Mouse (Mus musculus): ENCODE measurements around the gene Dnajb1. TPM values are rescaled to one million over a fixed set of nuclear protein-coding genes. Genes with fewer than 3 reads are reported as not detected.

The Dnajb1 gene
- polyA plus RNA-seq, 1 experiment: 28.2 TPM

DNA sequence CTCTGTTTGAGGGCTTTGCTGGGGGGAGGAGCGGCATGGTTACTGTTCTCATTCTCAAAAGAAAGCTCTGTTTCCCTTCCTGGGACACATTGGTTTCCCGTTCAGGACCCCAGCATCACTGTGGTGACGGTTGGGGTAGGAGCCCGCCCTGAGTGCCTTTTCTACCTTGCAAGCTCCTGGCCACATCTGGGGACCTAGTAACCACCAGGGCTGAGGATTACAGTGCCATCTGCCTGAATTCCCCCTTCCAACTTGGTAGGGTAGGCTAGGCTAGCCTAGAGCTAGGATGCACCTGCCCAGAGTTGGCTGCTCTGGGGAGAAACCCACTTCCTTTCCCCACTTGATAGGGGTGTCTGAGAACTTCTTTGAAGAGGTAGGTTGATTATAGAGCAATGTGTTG lies 3.9 kb downstream of the Dnajb1 start:
- H3K27ac ChIP-seq (ENCODE audit: insufficient read depth, low read length): no peak overlapping the region
- H3K4me3 ChIP-seq (ENCODE audit: low read depth, low read length): no peak overlapping the region
- H3K27me3 ChIP-seq (ENCODE audit: control insufficient read depth, insufficient read depth, low read length, poor library complexity, severe bottlenecking): no peaks in the 10 kb centered on the region
- H3K4me1 ChIP-seq (ENCODE audit: control insufficient read depth, insufficient read depth, low read length): peaks cover 3% of the 10 kb centered on the region
- TF ChIP-seq POLR2A (IDR thresholded peaks at IDR 0.05; ENCODE audit: insufficient read depth, low read length) (no peak), EP300 (IDR thresholded peaks at IDR 0.05; ENCODE audit: insufficient read depth, low read depth, low read length) (no peak), CTCF (IDR thresholded peaks at IDR 0.05; ENCODE audit: low read depth, low read length) (no peak)
- H3K9me3 ChIP-seq (replicated peaks; ENCODE audit: control insufficient read depth, insufficient read depth, low read length, poor library complexity, severe bottlenecking): no peaks in the 10 kb centered on the region
- H3K9ac ChIP-seq (ENCODE audit: low read depth, poor library complexity, severe bottlenecking): no peak overlapping the region
- peaks cover 29% of the 10 kb centered on the region for H3K36me3 ChIP-seq (ENCODE audit: control insufficient read depth, insufficient read depth, low read length, poor library complexity, severe bottlenecking)

GRCm38 (mm10) chr8:83613695-83614094 lies 5.7 kb downstream of the Dnajb1 start:
- H3K27me3 ChIP-seq (ENCODE audit: control insufficient read depth, insufficient read depth, low read length, poor library complexity, severe bottlenecking): no peaks in the 10 kb centered on the region
- no peak overlapping the region for H3K9ac ChIP-seq (ENCODE audit: low read depth, poor library complexity, severe bottlenecking)
- H3K36me3 ChIP-seq (ENCODE audit: control insufficient read depth, insufficient read depth, low read length, poor library complexity, severe bottlenecking): peaks cover 29% of the 10 kb centered on the region
- H3K4me1 ChIP-seq (ENCODE audit: control insufficient read depth, insufficient read depth, low read length): peaks cover 3% of the 10 kb centered on the region
- no peak overlapping the region for H3K27ac ChIP-seq (ENCODE audit: insufficient read depth, low read length)
- no peak overlapping the region for H3K4me3 ChIP-seq (ENCODE audit: low read depth, low read length)
- H3K9me3 ChIP-seq (replicated peaks; ENCODE audit: control insufficient read depth, insufficient read depth, low read length, poor library complexity, severe bottlenecking): no peaks in the 10 kb centered on the region; the same call in 1 of the 2 replicates
- no peak for TF ChIP-seq EP300 (IDR thresholded peaks at IDR 0.05; ENCODE audit: insufficient read depth, low read depth, low read length)
- TF ChIP-seq POLR2A (IDR thresholded peaks at IDR 0.05; ENCODE audit: insufficient read depth, low read length): no peak
- no peak for TF ChIP-seq CTCF (IDR thresholded peaks at IDR 0.05; ENCODE audit: low read depth, low read length)

DNA sequence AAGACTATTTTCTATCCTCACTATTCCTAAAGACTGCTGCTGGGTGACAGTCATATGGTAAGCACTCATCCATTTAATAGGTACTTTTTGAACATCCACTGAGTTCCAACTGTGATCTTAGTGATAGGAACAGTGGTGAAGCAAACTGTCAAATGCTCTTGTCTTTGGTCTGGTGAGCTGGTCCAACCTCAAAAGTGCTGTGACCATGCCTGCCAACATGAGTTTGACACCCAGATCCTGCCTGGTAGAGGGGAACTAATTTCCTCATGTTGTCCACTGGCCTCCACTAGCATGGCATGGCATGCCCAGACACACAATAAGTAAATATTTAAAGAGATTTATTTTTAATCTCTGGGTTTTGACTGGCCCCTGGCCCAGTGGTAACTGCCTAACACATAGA lies 8.6 kb downstream of the Dnajb1 start:
- Histone ChIP-seq H3K9me3 (replicated peaks; ENCODE audit: control insufficient read depth, insufficient read depth, low read length, poor library complexity, severe bottlenecking) (no peaks in the 10 kb centered on the region; the same call in 1 of the 2 replicates), H3K9ac (ENCODE audit: low read depth, poor library complexity, severe bottlenecking) (no peak overlapping the region), H3K27me3 (ENCODE audit: control insufficient read depth, insufficient read depth, low read length, poor library complexity, severe bottlenecking) (no peaks in the 10 kb centered on the region), H3K4me3 (ENCODE audit: low read depth, low read length) (no peak overlapping the region), H3K36me3 (ENCODE audit: control insufficient read depth, insufficient read depth, low read length, poor library complexity, severe bottlenecking) (peaks cover 12% of the 10 kb centered on the region), H3K27ac (ENCODE audit: insufficient read depth, low read length) (no peak overlapping the region), H3K4me1 (ENCODE audit: control insufficient read depth, insufficient read depth, low read length) (no peaks in the 10 kb centered on the region)
- TF ChIP-seq CTCF (IDR thresholded peaks at IDR 0.05; ENCODE audit: low read depth, low read length) (no peak), POLR2A (IDR thresholded peaks at IDR 0.05; ENCODE audit: insufficient read depth, low read length) (no peak), EP300 (IDR thresholded peaks at IDR 0.05; ENCODE audit: insufficient read depth, low read depth, low read length) (no peak)

GRCm38 (mm10) chr8:83617111-83617510 lies 9.1 kb downstream of the Dnajb1 start:
- Histone ChIP-seq H3K27me3 (ENCODE audit: control insufficient read depth, insufficient read depth, low read length, poor library complexity, severe bottlenecking) (no peaks in the 10 kb centered on the region), H3K9ac (ENCODE audit: low read depth, poor library complexity, severe bottlenecking) (no peak overlapping the region), H3K9me3 (replicated peaks; ENCODE audit: control insufficient read depth, insufficient read depth, low read length, poor library complexity, severe bottlenecking) (no peaks in the 10 kb centered on the region; the same call in 1 of the 2 replicates), H3K4me1 (ENCODE audit: control insufficient read depth, insufficient read depth, low read length) (no peaks in the 10 kb centered on the region), H3K27ac (ENCODE audit: insufficient read depth, low read length) (no peak overlapping the region), H3K36me3 (ENCODE audit: control insufficient read depth, insufficient read depth, low read length, poor library complexity, severe bottlenecking) (peaks cover 7% of the 10 kb centered on the region), H3K4me3 (ENCODE audit: low read depth, low read length) (no peak overlapping the region)
- no peak for TF ChIP-seq EP300 (IDR thresholded peaks at IDR 0.05; ENCODE audit: insufficient read depth, low read depth, low read length)
- no peak for TF ChIP-seq POLR2A (IDR thresholded peaks at IDR 0.05; ENCODE audit: insufficient read depth, low read length)
- no peak for TF ChIP-seq CTCF (IDR thresholded peaks at IDR 0.05; ENCODE audit: low read depth, low read length)

DNA sequence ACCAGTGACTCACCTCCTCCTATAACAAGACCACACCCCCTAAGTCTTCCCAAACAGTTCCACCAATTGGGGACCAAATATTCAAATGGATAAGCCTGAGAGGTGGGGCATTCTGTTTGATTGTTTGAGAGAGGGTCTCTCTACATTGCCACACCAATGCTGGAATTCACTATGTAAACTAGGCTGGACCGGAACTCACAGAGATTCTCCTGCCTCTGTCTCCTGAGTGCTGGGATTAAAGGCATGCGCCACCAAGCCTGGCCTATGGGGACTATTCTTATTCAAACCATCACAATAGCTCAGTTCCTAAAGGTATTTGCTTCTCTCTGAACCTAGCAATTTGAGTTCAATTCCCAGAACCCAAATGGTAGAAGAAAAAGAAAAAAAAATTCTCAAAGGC lies 10.6 kb downstream of the Dnajb1 start:
- Histone ChIP-seq H3K4me3 (ENCODE audit: low read depth, low read length) (no peak overlapping the region), H3K9me3 (replicated peaks; ENCODE audit: control insufficient read depth, insufficient read depth, low read length, poor library complexity, severe bottlenecking) (no peaks in the 10 kb centered on the region; the same call in 1 of the 2 replicates), H3K9ac (ENCODE audit: low read depth, poor library complexity, severe bottlenecking) (no peak overlapping the region), H3K27ac (ENCODE audit: insufficient read depth, low read length) (no peak overlapping the region), H3K27me3 (ENCODE audit: control insufficient read depth, insufficient read depth, low read length, poor library complexity, severe bottlenecking) (no peaks in the 10 kb centered on the region), H3K36me3 (ENCODE audit: control insufficient read depth, insufficient read depth, low read length, poor library complexity, severe bottlenecking) (no peaks in the 10 kb centered on the region), H3K4me1 (ENCODE audit: control insufficient read depth, insufficient read depth, low read length) (no peaks in the 10 kb centered on the region)
- no peak for TF ChIP-seq EP300 (IDR thresholded peaks at IDR 0.05; ENCODE audit: insufficient read depth, low read depth, low read length)
- no peak for TF ChIP-seq CTCF (IDR thresholded peaks at IDR 0.05; ENCODE audit: low read depth, low read length)
- TF ChIP-seq POLR2A (IDR thresholded peaks at IDR 0.05; ENCODE audit: insufficient read depth, low read length): no peak

DNA sequence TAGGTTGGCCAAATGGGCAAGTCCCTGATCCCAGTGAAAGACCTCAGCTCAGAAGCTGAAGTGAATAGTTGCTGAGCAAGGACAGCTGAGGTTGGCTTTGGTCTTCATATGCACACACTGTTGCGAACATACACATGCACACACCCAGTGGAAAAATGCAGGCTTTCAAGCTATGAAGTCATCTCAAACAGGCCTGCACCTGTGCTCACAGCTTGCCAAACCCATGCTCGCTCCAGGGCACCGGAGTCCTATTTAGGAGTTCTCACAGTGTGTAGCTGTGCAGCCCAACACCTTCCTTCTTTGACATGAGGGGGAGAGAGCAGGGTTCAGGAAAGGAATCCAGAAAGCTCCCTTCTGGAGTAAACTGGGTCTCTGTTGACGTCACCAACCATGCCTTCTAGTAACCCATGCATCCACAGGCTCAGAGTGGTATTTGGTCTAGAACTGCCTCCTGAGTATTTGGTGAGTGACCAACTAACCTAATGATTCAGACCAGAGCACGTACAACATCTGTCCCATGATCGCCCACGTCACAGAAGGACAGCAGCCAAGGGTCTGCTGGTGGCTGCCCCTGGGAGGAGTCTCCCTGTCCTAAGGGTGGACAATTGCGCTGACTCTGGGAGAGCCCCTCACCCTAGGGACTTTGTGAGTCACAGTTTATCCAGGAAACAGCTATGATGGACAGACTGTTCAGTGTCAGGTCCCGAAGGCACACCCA lies 11.7 kb downstream of the Dnajb1 start:
- no peaks in the 10 kb centered on the region; the same call in 1 of the 2 replicates for H3K9me3 ChIP-seq (replicated peaks; ENCODE audit: control insufficient read depth, insufficient read depth, low read length, poor library complexity, severe bottlenecking)
- H3K9ac ChIP-seq (ENCODE audit: low read depth, poor library complexity, severe bottlenecking): no peak overlapping the region
- no peaks in the 10 kb centered on the region for H3K27me3 ChIP-seq (ENCODE audit: control insufficient read depth, insufficient read depth, low read length, poor library complexity, severe bottlenecking)
- H3K36me3 ChIP-seq (ENCODE audit: control insufficient read depth, insufficient read depth, low read length, poor library complexity, severe bottlenecking): no peaks in the 10 kb centered on the region
- no peak for TF ChIP-seq POLR2A (IDR thresholded peaks at IDR 0.05; ENCODE audit: insufficient read depth, low read length)
- no peak for TF ChIP-seq CTCF (IDR thresholded peaks at IDR 0.05; ENCODE audit: low read depth, low read length)
- TF ChIP-seq EP300 (IDR thresholded peaks at IDR 0.05; ENCODE audit: insufficient read depth, low read depth, low read length): no peak
- no peak overlapping the region for H3K27ac ChIP-seq (ENCODE audit: insufficient read depth, low read length)
- H3K4me3 ChIP-seq (ENCODE audit: low read depth, low read length): no peak overlapping the region
- H3K4me1 ChIP-seq (ENCODE audit: control insufficient read depth, insufficient read depth, low read length): no peaks in the 10 kb centered on the region
